Mouse (Mus musculus): ENCODE data around the gene Dthd1. TPM values are rescaled to one million over a fixed set of nuclear protein-coding genes. Genes with fewer than 3 reads are reported as not detected.

Gene Dthd1
- total RNA-seq (2012; rRNA removed): not detected in 2 replicates

DNA sequence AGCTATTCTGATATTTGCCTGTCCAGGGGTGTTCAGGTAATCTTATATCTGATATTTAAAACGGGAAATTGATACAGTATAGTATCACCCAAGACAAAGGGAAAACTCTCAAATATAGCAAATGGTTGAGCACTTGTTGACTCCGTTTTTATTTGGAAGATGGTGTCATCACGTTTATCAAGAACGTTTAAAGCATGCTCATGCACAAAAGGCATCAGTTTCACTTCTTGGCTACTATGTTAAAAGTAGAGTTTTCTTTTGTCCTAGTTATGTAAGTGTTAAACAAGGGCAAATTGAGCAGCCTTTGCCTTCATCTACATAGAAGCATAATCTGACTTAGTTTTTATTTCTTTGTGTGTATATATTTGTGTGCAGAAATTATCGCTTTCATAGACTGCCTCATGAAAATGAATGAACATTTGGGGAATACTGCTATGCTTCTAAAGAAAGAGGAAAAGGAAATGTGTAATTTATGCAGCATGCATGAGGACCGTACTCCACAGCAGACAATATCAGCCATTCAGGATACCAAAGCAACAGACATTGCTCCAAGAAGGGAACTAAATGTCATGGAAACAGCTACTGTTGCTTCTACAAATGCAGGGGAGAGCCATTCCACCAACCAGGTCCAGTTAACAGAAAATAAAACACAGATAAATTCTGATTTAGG lies at the start of gene Dthd1:
Gene Dthd1 (plus strand): TSS at position 422 of the 670 bp plus-strand sequence.
- no peak for TF ChIP-seq MAFK (IDR thresholded peaks at IDR 0.05; ENCODE audit: insufficient read depth, low read depth, low read length)
- no peak for DNase-seq (ENCODE audit: low read depth, low spot score)
- Histone ChIP-seq H3K9me3 (ENCODE audit: control insufficient read depth, insufficient read depth, low read depth, low read length) (no peaks in the 10 kb centered on the region), H3K4me1 (ENCODE audit: control insufficient read depth in 2 of 2, insufficient read depth in 2 of 2, low read length in 2 of 2, poor library complexity in 1 of 2) (no peaks in the 10 kb centered on the region), H3K9ac (ENCODE audit: insufficient read depth, low read depth, low read length, poor library complexity, severe bottlenecking) (no peak within 1 kb of the TSS), H3K4me3 (ENCODE audit: insufficient read depth in 1 of 2, low read depth in 1 of 2, low read length in 2 of 2, poor library complexity in 1 of 2, severe bottlenecking in 1 of 2) (no peak within 1 kb of the TSS), H3K27ac (ENCODE audit: insufficient read depth, low read depth, low read length, poor library complexity, severe bottlenecking) (no peak within 1 kb of the TSS), H3K36me3 (ENCODE audit: control insufficient read depth, insufficient read depth, low read length, poor library complexity, severe bottlenecking) (no peaks in the 10 kb centered on the region)
- in situ Hi-C loops (cut with MboI; ENCODE audit: low sequenced_read_pairs in 2 of 2, unreplicated experiment in 2 of 2): no loop called here

DNA sequence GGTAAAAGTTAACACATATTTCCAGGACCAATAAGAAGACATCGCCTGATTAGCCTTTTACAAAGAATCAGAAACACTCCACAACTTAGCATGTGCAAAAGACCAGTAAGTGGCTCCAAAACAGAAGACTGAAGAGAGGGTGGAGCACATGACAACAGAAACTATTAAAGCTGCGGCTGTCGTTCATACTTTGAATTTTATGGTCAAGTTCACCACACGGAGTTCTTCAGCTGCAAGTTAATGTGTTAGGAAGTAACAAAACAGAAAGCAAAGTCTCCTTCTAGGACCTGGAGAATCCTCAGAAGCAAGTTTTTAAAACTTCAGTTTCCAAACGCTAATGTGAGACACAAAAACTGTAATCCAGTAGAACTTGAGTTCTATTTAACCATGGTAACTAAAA lies 49.5 kb upstream of the Dthd1 start:
- Histone ChIP-seq H3K9me3 (ENCODE audit: control insufficient read depth, insufficient read depth, low read depth, low read length) (no peaks in the 10 kb centered on the region), H3K4me1 (ENCODE audit: control insufficient read depth in 2 of 2, insufficient read depth in 2 of 2, low read length in 2 of 2, poor library complexity in 1 of 2) (peaks cover 2 to 3% of the 10 kb centered on the region in 2 experiments; a peak in 1 of 4 replicates), H3K4me3 (ENCODE audit: insufficient read depth in 1 of 2, low read depth in 1 of 2, low read length in 2 of 2, poor library complexity in 1 of 2, severe bottlenecking in 1 of 2) (no peak overlapping the region), H3K9ac (ENCODE audit: insufficient read depth, low read depth, low read length, poor library complexity, severe bottlenecking) (no peak overlapping the region), H3K36me3 (ENCODE audit: control insufficient read depth, insufficient read depth, low read length, poor library complexity, severe bottlenecking) (no peaks in the 10 kb centered on the region), H3K27ac (ENCODE audit: insufficient read depth, low read depth, low read length, poor library complexity, severe bottlenecking) (no peak overlapping the region)
- in situ Hi-C loops (cut with MboI; ENCODE audit: low sequenced_read_pairs in 2 of 2, unreplicated experiment in 2 of 2): no loop called here
- no peak for DNase-seq (ENCODE audit: low read depth, low spot score)
- TF ChIP-seq ZNF384 (IDR thresholded peaks at IDR 0.05; ENCODE audit: low read depth, low read length) (no peak), CHD2 (IDR thresholded peaks at IDR 0.05; ENCODE audit: low read depth, low read length) (no peak), MAFK (IDR thresholded peaks at IDR 0.05; ENCODE audit: insufficient read depth, low read depth, low read length) (no peak), HCFC1 (IDR thresholded peaks at IDR 0.05; ENCODE audit: borderline replicate concordance, insufficient read depth, low read length) (no peak), ZC3H11A (IDR thresholded peaks at IDR 0.05; ENCODE audit: borderline replicate concordance, low read depth, low read length) (no peak)

DNA sequence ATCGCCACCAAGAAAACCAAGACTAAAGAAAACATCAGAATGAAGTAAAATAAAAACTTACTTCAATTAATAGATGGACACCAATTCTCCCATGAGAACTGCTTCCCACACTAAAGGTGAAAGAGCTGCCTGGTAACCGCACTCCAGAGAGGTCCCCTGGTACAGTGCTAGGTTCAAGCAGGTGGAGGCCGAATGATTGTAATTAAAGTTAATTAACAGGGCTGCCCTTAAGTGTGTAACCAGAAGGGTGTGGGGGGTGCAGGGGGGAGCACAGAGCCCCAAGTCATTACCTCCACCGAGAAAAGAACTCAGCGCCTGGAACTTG lies 48.2 kb upstream of the Dthd1 start:
- H3K27ac ChIP-seq (ENCODE audit: insufficient read depth, low read depth, low read length, poor library complexity, severe bottlenecking): peak overlapping the region; percentile 60; the same call in 1 of the 2 replicates
- no peak for DNase-seq (ENCODE audit: low read depth, low spot score)
- in situ Hi-C loops (cut with MboI; ENCODE audit: low sequenced_read_pairs in 2 of 2, unreplicated experiment in 2 of 2): no loop called here

DNA sequence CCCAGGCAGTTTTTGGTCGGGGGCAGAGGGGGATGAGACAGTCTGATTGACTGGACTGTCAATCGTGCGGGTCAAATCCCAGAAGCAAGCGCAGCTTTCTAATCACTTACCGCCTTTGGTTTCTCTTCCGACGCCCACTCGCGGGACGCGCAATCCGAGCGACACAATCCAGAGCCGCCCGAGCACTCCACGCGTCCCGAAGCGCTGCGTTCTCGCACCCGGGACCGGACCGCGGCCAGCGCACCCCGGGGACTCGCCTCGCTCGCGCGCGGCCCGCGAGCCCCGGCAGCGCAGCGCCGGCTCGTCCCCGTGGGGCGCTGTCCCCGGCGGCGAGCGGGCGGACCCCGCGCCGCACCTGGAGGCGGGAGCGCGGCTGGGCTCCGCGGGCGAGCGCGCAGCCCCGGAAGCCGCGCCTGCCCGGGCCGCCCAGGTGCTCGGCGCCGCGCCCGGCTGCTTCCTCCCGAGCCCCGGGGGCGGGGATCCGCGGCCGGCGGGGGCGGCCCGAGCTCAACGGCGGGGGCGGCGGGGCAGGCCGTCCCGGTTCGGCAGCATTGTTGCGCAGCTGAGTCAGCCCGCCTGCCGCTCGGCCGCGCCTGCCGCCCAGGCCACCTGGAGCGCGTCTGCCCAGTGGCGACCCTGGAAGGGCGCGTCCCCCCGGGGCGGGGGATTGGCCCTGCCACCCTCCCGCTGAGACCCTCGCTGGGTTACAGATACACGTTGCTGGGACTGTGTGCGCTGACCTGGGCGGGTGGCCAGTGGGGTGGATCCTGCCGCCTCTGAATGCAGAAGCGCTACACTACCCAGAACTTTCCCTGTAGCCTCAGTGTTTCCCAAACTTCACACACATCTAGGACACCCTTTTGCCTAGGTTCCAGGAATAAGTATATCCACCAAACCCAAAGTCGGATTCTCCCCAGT lies 47.6 kb upstream of the Dthd1 start, which contains the start of gene Arap2:
Gene Arap2 (minus strand): TSS at position 376 of the 918 bp plus-strand sequence.
- in situ Hi-C loops (cut with MboI; ENCODE audit: low sequenced_read_pairs in 2 of 2, unreplicated experiment in 2 of 2): no loop called here
- no peaks in the 10 kb centered on the region for H3K9me3 ChIP-seq (ENCODE audit: control insufficient read depth, insufficient read depth, low read depth, low read length)
- no peaks in the 10 kb centered on the region for H3K36me3 ChIP-seq (ENCODE audit: control insufficient read depth, insufficient read depth, low read length, poor library complexity, severe bottlenecking)
- no peak for DNase-seq (ENCODE audit: low read depth, low spot score)
- H3K9ac ChIP-seq (ENCODE audit: insufficient read depth, low read depth, low read length, poor library complexity, severe bottlenecking): peak within 1 kb of the TSS; percentile 82
- peak within 1 kb of the TSS; percentile 60 for H3K27ac ChIP-seq (ENCODE audit: insufficient read depth, low read depth, low read length, poor library complexity, severe bottlenecking)
- peaks cover 2 to 3% of the 10 kb centered on the region in 2 experiments; a peak in 1 of 4 replicates for H3K4me1 ChIP-seq (ENCODE audit: control insufficient read depth in 2 of 2, insufficient read depth in 2 of 2, low read length in 2 of 2, poor library complexity in 1 of 2)
- H3K4me3 ChIP-seq (ENCODE audit: insufficient read depth in 1 of 2, low read depth in 1 of 2, low read length in 2 of 2, poor library complexity in 1 of 2, severe bottlenecking in 1 of 2): peak within 1 kb of the TSS; percentile 88 to 89
- TF ChIP-seq ZC3H11A (IDR thresholded peaks at IDR 0.05; ENCODE audit: borderline replicate concordance, low read depth, low read length) (no peak), ZNF384 (IDR thresholded peaks at IDR 0.05; ENCODE audit: low read depth, low read length) (no peak), HCFC1 (IDR thresholded peaks at IDR 0.05; ENCODE audit: borderline replicate concordance, insufficient read depth, low read length) (no peak), CHD2 (IDR thresholded peaks at IDR 0.05; ENCODE audit: low read depth, low read length) (no peak), MAFK (IDR thresholded peaks at IDR 0.05; ENCODE audit: insufficient read depth, low read depth, low read length) (no peak)

More for the DNA sequence above, 48.2 kb upstream of the Dthd1 start:
- Histone ChIP-seq H3K4me1 (ENCODE audit: control insufficient read depth in 2 of 2, insufficient read depth in 2 of 2, low read length in 2 of 2, poor library complexity in 1 of 2) (peaks cover 2 to 3% of the 10 kb centered on the region in 2 experiments; a peak in 1 of 4 replicates), H3K9me3 (ENCODE audit: control insufficient read depth, insufficient read depth, low read depth, low read length) (no peaks in the 10 kb centered on the region), H3K9ac (ENCODE audit: insufficient read depth, low read depth, low read length, poor library complexity, severe bottlenecking) (peak overlapping the region; percentile 82), H3K36me3 (ENCODE audit: control insufficient read depth, insufficient read depth, low read length, poor library complexity, severe bottlenecking) (no peaks in the 10 kb centered on the region), H3K4me3 (ENCODE audit: insufficient read depth in 1 of 2, low read depth in 1 of 2, low read length in 2 of 2, poor library complexity in 1 of 2, severe bottlenecking in 1 of 2) (peak overlapping the region; percentile 80 to 88)
- no peak for TF ChIP-seq CHD2 (IDR thresholded peaks at IDR 0.05; ENCODE audit: low read depth, low read length)
- no peak for TF ChIP-seq ZC3H11A (IDR thresholded peaks at IDR 0.05; ENCODE audit: borderline replicate concordance, low read depth, low read length)
- no peak for TF ChIP-seq MAFK (IDR thresholded peaks at IDR 0.05; ENCODE audit: insufficient read depth, low read depth, low read length)
- TF ChIP-seq ZNF384 (IDR thresholded peaks at IDR 0.05; ENCODE audit: low read depth, low read length): no peak
- no peak for TF ChIP-seq HCFC1 (IDR thresholded peaks at IDR 0.05; ENCODE audit: borderline replicate concordance, insufficient read depth, low read length)
